Mouse (Mus musculus): ENCODE results near the gene Adh7.

Adh7 gene

GRCm38 (mm10) chr3:138224363-138224954 lies 6.9 kb downstream of the Adh7 start:
- DNase-seq (ENCODE audit: low spot score in 2 of 2) = no peak

- no peak for DNase-seq (ENCODE audit: low spot score in 2 of 2)
Observed at GRCm38 (mm10) chr3:138225331-138225730, 7.8 kb downstream of the Adh7 start.

DNA sequence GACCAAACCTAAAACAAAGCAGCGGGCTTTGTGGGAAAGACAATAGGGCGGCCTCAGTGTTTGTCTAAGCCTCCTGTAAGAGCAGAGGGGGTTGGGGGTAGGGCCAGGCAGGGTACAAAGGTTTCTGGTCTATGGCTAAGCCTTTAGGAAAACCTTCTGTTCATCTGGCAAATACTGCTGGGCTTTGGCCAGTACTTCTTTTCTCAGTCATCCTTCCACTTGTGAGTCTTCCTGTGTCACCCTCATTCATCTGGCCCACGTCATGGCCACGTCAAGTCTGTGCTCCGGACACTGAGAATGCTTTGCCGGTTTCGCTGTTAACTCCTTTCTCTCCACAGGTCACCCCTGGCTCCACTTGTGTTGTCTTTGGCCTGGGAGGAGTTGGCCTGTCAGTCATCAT lies 8.3 kb downstream of the Adh7 start:
- no peak for DNase-seq (ENCODE audit: low spot score in 2 of 2)

GRCm38 (mm10) chr3:138226476-138226875 lies 8.9 kb downstream of the Adh7 start:
- no peak for DNase-seq (ENCODE audit: low spot score in 2 of 2)

- no peak for DNase-seq (ENCODE audit: low spot score in 2 of 2)
Observed at GRCm38 (mm10) chr3:138227082-138227481, 9.5 kb downstream of the Adh7 start.

GRCm38 (mm10) chr3:138227782-138228181 lies 10.2 kb downstream of the Adh7 start:
- no peak for DNase-seq (ENCODE audit: low spot score in 2 of 2)

DNA sequence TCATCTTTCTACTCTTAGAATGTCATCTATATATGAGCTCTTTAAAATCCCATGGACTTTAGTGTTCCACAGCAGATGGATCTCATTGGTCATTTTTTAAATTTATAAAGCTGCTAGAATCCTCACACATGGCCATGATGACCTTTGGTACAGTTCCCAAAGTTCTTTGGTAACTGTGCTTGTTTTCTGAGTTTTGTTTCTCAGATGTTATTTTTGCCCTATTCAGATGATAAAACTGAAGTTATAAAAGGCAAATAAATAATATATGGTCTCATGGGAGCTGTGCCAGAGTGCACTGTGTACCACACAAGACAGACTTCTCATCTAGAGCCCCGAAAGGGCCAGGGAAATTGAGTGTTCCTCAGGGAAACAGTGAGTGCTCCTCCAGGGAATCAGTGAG lies 11.9 kb downstream of the Adh7 start:
- no peak for DNase-seq (ENCODE audit: low spot score in 2 of 2)

- no peak for DNase-seq (ENCODE audit: low spot score in 2 of 2)
Observed at GRCm38 (mm10) chr3:138230266-138230665, 12.7 kb downstream of the Adh7 start.

GRCm38 (mm10) chr3:138231531-138231930 lies 14.0 kb downstream of the Adh7 start:
- no peak for DNase-seq (ENCODE audit: low spot score in 2 of 2)

GRCm38 (mm10) chr3:138236546-138237163 lies 19.1 kb downstream of the Adh7 start:
- DNase-seq (ENCODE audit: low spot score in 2 of 2) = no peak

DNA sequence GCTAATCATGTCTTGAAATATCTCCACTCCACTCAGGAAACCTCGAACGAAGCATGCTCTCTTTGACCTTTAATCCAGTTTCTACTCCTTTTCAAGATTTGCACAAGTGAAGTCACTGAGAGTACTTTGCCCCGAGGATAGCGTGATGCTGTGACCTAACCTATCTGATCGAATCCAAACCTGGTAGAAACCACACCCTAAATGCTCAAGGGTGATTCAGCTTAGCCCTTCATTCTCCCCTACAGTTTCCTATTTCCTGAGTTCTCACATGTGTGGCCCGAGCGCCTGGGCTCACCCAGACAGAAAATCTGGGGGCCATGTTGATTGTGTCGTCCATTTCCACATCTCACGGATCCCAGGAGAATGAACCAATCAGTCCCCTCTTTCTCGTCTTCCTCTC lies 20.5 kb downstream of the Adh7 start:
- no peak for DNase-seq (ENCODE audit: low spot score in 2 of 2)

- no peak for DNase-seq (ENCODE audit: low spot score in 2 of 2)
Observed at GRCm38 (mm10) chr3:138239461-138239860, 21.9 kb downstream of the Adh7 start.

DNA sequence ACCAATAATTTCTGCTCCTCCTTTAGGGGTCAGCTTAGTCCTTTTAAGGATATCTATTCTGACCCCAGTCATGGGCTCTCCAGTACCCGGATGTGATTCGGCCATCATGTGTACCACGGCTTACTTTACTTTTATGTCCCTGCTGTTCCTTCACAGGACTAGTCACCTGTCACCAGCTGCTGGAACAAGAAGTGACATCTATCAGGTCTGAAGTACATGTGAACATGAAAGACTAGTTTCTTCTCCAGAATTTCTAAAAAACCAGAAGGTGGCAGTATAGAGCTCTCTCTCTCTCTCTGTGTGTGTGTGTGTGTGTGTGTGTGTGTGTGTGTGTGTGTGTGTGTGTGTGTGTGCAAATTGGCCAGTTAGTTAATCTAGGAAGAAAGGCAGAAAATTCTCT lies 22.9 kb downstream of the Adh7 start:
- DNase-seq (ENCODE audit: low spot score in 2 of 2) = no peak

GRCm38 (mm10) chr3:138240942-138241341 lies 23.4 kb downstream of the Adh7 start:
- DNase-seq (ENCODE audit: low spot score in 2 of 2) = no peak

DNA sequence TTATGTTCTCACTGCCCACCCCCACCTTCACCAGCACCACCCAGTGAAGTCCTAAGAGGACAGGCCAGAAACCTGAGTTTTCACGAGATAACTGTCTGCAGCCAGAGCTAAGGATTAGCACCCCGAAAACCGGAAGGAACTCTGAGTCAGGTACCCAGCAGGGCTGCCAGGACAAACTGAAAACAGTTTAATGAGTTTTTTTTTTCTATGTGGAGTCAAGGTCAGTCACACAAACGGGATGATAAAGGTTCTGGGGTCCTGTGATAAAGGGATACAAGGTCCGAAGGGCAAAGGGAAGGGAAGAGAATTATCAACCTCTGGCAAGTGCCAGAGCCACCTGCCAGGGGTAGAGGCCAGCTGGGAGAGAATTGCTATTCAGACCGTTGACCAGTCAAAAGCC lies 23.8 kb downstream of the Adh7 start:
- DNase-seq (ENCODE audit: low spot score in 2 of 2) = no peak

DNA sequence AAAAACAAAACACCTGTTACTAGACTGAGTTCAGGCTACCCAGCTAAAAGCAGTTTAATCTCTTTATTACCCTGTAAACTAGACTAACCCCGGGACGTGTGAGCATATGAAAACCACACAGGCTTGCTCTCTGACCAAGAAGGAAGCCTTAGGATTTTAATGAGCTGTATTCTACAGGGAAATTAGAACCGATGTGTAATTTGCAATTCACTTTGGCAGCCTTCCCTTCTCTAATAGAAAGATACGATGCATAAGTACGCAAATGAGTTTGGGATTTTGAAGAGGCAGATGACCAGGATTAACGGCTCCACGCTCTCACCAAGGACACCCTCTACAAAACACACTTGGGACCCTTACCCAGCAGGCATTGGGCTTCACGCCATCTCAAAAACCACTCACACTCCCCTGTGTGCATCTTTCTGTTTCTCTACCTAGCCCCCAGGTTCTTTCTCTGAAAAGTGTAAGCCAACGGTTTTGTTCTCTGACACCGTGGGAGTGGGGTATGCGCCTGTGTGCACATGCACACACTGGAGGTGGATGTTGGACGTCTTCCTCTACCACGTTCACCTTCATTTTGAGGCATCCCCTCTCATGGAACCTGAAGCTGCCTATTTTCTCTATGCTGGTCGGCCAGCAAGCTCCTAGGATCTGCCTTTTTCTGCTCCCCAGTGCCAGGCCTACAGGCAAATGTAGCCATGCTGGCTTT lies 24.6 kb downstream of the Adh7 start:
- DNase-seq (ENCODE audit: low spot score in 2 of 2) = no peak

DNA sequence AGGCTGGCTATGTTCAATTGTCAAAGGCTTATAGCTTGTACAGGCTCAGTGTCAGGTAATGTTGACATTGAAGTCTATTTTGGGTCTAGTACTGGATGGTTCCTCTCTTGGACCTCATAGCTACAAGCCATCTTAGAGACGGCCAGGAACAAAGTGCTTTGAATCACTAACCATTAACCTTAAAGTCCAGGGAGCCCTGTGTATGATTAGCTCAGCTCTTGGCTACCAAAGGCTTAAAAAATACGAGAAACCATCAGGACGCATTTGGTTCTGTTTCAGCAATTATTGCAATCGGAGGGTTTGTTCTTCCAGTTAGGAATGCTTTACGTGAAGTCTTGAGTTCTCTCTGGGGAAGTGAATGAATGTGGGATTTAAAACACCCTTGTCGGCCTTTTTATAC lies 25.4 kb downstream of the Adh7 start:
- DNase-seq (ENCODE audit: low spot score in 2 of 2) = no peak

- DNase-seq (ENCODE audit: low spot score in 2 of 2) = no peak
Observed at GRCm38 (mm10) chr3:138244338-138244874, 26.8 kb downstream of the Adh7 start.

DNA sequence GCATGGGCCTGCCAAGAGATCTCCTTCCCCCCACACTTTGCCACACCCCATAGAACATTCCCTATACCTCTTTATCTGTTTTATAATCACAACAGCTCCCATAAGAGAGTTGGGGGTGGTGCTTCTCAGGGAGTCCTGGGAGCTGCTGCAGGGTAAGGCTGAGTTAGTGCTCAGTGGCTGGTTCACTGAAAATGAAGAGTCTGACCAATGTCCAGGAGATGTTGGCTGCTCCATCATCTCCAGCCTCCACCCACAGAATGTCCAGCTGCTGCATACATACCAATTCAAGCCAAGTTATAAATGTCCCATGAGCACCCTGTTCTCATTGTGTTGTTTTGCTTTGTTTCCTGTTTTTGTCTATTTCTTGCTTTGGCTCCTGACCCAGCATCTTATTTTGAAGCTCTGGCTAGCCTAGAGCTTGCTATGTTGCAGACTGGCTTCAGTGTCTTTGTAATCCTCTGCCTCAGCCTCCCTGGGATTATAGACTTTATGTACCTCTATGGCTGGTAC lies 29.0 kb downstream of the Adh7 start:
- DNase-seq (ENCODE audit: low spot score in 2 of 2) = no peak

GRCm38 (mm10) chr3:138247241-138247640 lies 29.7 kb downstream of the Adh7 start:
- DNase-seq (ENCODE audit: low spot score in 2 of 2) = no peak

- no peak for DNase-seq (ENCODE audit: low spot score in 2 of 2)
Observed at GRCm38 (mm10) chr3:138248011-138248410, 30.5 kb downstream of the Adh7 start.

GRCm38 (mm10) chr3:138248746-138249145 lies 31.2 kb downstream of the Adh7 start:
- DNase-seq (ENCODE audit: low spot score in 2 of 2) = no peak

- DNase-seq (ENCODE audit: low spot score in 2 of 2) = no peak
Observed at GRCm38 (mm10) chr3:138251156-138251555, 33.6 kb downstream of the Adh7 start.
